Mouse (Mus musculus): Measurements from ENCODE around the gene Sart1. TPM values are rescaled to one million over a fixed set of nuclear protein-coding genes. Genes with fewer than 3 reads are reported as not detected.

Sart1 gene
- 36.7 and 51.4 TPM in 2 replicates for polyA plus RNA-seq (2012; rRNA removed)

DNA sequence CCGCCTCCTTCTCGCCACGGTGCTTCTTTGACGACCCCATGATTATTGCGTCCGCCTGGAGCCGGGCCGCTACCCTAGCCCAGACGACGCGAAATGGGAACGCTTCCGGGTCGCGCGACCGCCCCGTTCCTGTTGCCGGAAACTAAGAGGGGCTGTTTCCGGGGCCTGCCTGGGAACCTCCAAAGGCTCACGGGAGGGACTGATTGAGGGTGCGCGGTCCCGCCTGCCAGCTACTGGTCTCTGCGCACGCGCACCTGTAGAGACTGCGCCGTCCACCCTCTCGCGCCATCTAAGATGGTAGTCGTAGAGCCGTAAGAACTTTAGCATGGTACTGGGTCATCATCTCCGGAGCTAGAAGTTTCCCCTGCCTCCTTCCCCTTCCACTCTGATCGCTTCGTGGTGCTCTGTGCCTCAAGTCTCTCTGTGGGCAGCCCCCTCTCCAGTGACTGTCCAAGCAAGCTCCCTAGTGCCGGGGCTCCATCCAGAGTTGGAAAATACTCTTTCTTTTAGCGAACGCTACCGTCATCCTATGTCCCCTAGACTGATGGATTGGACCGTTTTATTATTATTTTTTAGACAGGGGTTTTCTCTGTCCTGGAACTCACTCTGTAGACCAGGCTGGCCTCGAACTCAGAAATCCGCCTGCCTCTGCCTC is at the start of gene Sart1:
Gene Sart1 (minus strand): TSS at position 116 of the 655 bp plus-strand sequence.
- peak; percentile 82 for DNase-seq (ENCODE audit: low spot score)

DNA sequence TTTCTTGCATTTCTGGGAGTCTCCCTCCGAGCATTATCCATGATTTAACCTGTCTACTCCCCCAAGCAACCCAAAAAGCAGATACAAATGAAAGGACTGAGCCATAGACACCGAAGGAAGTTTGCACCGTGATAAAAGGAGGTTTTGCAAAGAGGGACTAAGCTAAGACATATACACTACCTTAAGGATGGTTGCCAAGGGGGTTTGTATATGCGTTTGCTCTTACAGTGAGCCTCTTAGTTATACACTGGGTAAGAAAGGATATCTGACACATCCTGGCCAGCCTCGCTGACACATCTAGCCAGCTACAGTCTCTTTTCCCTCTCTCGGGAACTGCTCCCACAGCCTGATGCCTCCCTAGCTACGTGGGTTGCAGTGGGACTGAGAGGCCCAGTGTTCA is 45.4 kb upstream of the Sart1 start:
- DNase-seq (ENCODE audit: low spot score): no peak

DNA sequence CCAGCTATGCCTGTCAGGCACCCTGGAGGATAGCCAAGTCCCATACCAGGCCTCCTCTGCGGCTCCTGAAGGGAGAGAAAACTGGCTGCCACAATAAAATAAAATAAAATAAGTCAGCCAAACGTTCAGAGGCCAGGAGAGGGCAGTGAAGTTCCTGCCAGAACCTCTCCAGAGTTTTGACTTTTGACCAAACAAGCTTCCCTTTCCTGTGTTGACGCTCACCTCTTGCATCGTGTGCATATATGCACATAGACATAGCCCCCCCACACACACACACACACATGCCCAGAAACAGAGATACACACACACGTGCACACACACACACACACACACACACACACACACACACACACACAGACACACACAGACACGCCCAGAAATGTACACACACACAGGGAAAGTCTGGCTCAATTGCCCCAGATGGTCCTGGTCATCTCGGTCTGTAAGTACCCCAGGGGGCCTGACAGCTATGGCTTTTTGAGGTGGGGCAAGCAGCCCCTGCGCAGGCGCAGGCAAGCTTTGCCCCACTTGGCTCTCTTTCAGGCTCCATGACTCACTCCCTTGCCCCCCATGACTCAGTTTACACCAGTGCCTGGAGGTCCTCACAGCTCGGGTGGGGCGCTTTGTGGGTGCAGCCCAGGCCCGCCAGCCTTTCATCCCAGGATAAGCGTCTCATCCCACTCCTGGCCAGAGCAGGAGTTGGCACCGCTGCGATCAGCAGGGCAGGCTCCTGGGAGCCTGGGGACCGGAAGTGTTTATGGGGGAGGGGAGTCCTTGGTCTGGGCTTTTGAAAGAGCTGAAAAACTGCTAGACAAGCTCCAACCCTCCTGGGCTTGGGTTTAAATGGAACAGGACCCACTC is 44.7 kb upstream of the Sart1 start:
- DNase-seq (ENCODE audit: low spot score): no peak

DNA sequence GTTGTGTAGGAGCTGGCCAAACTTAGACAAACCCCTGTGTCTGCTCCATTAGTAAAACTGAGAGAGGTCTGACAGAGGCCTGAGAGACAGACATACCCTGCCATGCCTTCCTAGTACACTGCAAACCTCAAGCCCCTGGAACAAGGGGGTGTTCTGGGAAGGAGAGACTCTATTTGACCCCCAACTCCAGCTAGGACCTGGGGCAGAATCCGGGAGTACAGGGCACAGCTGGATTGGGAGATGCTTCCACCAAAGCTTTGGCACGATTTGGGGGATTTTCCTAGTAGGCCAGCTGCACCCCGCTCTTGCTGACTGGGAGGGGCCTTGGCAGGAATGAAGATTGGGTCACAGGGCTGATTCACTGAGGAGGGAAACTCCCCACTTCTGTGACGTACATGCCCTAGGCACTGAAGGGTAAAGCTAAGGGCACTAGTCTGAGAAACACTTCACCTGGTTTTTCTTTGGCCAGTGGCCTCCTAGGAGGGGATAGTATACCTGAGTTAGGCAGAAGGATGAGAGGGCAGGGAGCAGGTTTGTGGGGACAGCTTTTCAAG is 43.5 kb upstream of the Sart1 start:
- no peak for DNase-seq (ENCODE audit: low spot score)

DNA sequence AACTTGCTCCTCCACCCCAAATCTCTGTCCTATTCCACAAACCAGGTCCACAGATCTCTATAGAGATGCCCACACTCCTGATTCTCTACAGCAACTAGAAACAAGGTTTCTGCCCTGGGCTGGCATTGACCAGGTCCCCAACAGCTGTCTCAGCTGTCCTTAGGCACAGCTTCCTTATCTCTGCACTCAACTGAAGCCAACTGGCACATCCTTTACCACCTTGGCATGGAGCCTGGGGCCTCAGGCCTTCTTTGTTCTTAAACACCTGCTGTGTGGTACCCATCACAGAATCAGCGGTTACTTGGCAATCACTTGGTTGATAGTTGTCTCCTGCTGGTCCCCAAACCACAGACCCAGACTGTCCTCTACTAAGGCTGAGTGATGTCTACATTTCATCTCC is 41.9 kb upstream of the Sart1 start:
- no peak for DNase-seq (ENCODE audit: low spot score)

DNA sequence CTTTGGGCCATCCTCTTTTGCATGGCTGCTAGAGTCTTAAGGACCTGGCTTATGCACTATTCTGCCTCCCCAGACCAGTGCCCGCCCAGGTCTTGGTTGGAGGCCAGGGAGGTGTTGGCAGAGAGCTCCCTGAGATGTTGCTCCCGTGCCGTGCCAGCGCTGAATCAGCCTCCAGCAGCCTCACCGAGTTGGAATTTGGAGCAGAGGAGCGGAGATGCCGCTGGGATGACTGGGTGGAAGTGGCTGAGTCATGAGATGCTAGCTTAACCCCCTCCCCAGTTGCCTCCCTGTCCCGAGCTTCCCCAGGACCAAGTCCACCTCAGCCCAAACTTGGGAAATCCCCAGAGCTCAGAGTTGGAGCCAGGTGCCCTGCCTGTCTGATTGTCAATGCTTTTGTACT is 41.3 kb upstream of the Sart1 start:
- DNase-seq (ENCODE audit: low spot score): no peak

DNA sequence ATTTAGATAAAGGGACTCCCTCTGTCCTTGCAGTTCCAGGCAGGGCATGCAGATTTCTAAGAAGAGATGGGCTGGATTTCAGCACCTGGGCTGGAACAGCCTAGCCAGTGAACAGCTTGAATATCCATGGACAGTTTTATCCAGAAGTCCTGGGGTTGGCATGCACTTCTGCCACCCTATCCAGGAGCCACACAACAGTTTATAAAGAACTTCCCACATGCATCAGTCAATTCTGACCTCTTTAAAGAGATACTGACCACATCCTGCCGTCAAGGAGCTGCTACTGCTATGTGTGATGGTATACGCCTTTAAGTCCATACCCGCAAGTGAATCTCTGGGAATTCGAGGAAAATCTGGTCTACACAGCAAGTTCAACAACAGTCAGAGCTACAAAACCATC is 40.7 kb upstream of the Sart1 start:
- no peak for DNase-seq (ENCODE audit: low spot score)

DNA sequence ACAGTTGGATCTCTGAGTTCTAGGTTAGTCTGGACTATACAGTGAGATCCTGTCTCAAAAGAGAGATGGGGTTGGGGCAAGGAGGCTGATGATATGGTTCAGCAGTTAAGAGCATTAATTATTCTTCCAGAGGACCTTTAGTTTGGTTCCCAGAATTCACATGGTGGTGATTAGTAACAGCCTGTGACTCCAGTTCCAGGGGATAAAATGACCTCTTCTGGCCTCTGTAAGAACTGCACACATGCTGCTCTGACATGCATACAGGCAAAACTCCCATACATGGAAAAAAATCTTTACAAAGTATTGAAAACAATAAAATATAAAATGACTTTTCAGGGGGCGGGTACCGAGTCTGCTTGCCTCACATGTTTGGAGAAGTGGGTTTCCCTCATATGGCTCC is 39.6 kb upstream of the Sart1 start:
- no peak for DNase-seq (ENCODE audit: low spot score)

DNA sequence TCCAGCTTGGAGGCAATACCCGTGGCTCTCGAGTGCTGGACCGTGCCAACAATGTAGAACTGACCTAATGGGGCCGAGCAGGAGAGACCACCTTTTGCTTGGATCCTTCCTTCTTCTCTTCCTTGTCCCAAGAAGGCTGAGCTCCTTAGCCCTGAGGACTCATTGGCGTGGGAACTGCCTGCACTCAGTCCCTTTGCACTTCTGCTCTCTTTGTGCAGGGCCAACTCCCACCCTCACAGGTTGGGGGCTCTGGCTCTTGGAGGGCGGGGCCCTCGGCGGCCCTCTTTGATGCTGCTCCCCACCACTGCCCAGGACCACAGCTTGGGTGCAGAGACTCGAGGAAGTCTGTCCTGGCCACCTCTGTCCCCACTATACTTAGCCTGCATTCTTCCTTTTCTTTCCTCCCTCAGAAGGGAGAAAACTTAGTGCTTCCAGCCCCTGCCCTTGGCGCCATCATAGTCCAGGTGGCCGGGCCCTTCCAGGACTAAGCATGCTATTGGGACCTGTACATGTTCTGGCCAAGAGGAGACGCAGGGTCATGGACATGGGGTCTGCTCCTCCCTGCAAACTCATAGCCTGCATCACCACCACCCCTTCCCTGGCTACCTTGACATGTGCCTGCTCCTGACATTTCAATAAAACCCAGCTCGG is 38.3 kb upstream of the Sart1 start:
- no peak for DNase-seq (ENCODE audit: low spot score)

DNA sequence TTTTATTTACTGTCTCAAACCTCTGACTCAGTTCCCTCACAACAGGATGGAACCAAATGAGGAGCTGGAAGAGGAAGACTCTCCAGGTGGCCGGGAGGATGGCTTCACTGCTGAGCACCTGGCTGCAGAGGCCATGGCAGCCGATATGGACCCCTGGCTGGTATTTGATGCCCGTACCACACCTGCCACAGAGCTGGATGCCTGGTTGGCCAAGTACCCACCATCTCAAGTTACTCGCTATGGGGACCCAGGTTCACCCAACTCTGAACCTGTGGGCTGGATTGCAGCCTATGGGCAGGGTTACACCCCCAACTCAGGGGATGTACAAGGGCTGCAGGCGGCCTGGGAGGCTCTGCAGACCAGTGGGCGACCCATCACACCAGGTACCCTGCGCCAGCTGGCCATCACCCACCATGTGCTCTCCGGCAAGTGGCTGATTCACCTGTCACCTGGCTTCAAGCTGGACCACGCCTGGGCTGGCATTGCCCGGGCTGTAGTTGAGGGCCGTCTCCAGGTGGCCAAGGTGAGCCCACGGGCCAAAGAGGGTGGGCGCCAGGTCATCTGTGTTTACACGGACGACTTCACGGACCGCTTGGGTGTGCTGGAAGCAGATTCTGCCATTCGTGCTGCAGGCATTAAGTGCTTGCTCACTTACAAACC is 37.5 kb upstream of the Sart1 start:
- DNase-seq (ENCODE audit: low spot score): no peak

DNA sequence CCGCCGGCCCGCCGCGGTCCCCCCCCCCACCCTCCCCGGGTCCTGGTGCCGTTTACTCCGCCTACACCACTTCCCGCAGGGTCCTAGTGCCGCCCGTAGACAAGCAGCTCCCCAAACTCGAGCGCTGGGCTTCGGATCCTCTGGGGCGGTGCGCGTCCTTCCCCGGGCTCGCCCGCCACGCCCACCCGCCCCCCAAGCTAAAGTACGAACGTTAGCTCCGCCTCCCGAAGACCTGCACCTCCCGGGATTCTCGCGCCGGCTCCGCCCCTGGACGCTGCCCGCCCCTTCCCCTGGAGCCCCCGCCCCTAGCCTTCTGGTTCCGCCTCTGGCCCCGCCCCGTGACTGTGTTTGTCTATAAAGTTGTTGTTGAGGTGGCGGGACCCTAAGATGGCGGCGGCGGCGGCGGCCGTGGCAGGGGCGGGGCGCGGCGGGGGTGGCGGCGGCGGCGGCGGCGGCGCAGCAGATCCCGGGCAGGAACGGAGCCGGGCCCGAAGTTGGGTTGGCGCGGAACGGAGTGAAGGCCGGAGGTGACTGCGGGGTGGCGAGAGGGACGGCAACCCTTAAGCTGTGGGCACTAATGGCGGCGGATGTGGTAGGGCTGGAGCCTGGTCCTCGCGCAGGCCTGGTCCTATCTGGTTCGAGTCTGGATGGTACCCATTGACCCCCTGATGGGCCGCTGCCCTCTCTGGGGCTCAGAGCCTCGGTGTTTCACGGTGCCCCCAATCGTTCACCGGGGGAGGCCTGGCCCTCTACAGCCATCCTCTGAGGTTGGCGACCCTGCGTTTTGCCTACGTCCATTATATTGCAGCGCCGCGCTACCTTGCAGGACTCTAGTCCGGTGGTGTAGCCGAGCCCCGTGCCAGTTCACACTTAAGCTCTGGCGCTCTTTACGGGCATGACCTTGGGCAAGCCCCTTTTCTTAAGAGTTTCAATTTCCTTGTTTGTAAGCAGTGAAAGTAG is 36.6 kb upstream of the Sart1 start, which contains the start of the genes Drap1 and AI837181:
Gene Drap1 (minus strand): TSS at position 198 of the 960 bp plus-strand sequence.
Gene AI837181 (plus strand): TSS at position 363 of the 960 bp plus-strand sequence.
- DNase-seq (ENCODE audit: low spot score): peak; percentile 81

DNA sequence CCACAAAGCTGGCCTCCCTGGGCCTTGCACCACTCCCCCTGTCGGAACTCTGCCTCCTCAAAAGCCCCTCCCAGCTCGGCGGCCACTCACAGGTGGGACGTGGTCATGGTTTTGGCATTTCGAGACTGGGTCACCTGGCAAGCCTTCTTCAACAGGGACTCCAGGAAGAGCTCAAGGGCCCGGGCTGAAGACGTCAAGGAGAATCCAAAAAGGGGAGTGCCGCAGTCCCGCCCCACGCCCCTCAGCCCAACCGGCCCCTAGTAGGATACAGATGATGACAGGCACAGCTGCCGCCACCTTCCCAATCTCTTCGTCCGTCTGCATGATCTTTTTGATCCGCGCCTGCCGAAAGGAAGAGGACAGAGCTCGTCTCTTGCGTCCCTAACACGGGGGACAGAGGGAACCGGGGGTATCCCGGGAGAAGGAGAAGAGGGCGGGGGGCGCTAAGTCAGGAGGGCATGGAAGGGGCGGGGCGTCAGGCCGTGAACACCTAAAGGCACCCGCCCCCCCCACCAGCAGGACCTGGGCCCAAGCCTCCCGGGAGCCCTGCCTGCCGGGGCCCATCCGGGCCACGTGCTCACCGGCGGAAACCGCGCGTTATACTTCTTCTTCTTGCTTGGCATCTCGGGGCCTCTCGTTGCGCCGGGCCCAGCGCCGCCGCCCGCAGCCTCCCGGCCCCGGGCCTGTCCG is 35.7 kb upstream of the Sart1 start:
- DNase-seq (ENCODE audit: low spot score): peak; percentile 76

DNA sequence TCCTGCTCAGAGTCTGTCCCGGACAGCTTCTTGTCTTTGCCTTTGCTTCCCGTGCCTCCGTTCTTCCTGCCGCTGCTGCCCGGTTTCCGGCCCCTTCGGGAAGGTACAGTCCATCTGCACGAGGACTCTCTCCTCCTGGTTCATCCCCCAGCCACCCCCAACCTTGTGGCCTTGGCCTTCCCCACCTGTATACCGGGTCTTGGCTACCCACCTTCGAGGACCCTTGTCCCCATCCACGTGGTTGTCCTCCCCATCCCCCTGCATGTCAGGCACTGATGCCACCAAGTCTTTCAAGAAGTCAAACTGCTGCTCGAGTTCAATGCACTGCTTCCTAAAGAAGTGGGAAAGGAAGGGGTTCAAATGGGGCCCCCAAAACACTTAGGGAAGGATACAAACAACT is 35.1 kb upstream of the Sart1 start:
- no peak for DNase-seq (ENCODE audit: low spot score)

DNA sequence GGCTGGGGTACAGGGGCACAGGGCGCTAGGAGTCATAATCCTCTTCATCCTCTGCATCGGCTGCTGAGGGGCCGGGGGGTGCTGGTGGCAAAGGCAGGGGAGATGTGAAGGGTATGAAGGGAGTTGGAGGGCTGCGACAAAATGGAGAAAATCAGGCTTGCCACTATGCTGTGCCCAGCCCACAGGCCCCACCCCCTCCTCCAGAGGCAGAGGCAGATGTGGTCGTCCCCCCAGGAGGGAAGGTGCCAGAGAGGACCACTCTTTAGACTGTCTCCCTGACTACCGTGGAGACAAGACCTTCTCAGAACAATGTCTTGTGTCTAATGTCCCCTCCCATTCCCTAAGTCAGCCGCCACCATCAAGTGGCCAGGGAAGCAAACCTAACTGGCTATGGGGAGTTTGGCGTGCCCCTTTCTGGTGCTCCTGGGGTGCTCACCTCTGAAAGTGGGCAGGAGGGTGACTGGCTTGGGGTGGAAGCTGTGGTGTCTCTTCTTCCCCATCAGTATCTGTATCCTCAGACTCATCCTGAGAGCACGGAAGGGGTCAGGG is 34.5 kb upstream of the Sart1 start:
- no peak for DNase-seq (ENCODE audit: low spot score)

DNA sequence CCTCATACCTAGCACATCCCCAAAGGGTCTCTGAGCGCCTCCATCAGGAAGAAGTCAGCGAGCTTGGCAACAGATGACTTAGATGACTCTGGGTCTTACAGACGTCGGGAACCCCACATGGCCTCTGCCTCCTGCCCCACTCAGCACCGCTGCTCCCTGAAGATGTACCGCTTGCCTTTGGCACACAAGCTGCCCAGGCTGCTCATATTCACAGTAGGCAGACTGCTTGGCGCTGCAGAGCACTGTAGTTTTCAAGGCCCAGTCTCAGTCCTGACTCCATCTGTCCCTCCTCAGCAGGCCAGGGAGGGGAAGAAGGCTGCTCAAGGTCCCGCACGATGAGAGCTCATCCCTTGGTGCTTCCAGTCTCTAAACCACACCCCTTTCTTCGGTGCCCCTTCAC is 33.8 kb upstream of the Sart1 start:
- DNase-seq (ENCODE audit: low spot score): no peak

DNA sequence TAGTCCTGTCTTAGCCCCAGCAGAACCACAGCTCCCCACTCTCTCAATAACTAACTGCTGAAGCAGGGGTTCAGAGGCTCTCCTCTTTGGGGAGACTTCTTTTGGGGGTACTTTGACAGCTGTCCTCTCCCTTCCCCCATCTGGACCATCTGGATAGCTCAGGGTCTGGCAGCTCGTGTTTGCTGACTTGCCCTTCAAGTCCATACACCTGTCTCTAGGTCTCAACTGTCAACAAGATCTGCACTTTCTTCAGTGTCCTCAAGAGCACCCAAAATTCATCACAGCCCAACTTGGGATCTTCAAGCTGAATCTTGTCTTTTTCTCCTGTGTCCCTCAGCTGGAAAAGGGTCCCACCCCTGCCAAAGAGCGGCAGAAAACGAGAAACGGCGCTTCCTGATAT is 33.3 kb upstream of the Sart1 start:
- DNase-seq (ENCODE audit: low spot score): no peak

DNA sequence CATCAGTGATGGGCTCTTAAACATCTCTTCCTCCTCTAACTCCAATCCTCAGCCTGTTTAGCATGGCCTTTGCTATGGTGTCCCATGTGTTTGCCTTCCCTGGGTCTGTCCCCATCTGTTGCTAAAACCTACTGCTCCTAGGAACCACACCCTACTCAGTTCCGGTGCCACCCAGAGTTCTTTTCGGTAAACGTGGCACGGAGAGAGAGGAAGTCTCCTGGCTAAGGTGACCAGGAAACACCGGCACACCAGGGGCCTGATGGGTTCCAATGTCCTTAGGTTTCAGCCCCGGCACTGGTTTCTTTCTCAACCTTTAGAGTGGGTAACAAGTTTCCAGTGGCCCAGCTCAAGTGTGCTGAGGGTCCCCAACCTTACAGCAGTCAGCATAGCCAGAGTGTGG is 32.1 kb upstream of the Sart1 start:
- no peak for DNase-seq (ENCODE audit: low spot score)

DNA sequence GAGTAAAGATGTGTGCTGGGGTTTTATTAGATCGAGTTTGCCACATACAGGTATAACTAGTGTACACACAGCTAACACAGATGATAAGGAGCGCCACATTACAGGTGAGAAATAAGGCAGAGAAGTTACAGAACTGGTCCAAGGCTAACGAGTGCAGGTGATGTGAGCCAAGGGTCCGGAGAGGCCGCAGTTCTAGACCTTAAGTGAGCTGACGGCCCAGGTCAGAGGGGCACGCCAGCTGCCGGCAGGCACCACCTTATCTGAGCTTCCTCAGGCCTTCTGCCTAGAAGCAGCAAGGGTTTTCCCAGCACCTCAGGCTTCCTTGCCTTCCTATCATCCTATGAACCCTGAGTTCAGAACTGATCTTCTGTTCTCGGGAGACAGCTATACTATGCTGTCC is 31.1 kb upstream of the Sart1 start:
- DNase-seq (ENCODE audit: low spot score): no peak

DNA sequence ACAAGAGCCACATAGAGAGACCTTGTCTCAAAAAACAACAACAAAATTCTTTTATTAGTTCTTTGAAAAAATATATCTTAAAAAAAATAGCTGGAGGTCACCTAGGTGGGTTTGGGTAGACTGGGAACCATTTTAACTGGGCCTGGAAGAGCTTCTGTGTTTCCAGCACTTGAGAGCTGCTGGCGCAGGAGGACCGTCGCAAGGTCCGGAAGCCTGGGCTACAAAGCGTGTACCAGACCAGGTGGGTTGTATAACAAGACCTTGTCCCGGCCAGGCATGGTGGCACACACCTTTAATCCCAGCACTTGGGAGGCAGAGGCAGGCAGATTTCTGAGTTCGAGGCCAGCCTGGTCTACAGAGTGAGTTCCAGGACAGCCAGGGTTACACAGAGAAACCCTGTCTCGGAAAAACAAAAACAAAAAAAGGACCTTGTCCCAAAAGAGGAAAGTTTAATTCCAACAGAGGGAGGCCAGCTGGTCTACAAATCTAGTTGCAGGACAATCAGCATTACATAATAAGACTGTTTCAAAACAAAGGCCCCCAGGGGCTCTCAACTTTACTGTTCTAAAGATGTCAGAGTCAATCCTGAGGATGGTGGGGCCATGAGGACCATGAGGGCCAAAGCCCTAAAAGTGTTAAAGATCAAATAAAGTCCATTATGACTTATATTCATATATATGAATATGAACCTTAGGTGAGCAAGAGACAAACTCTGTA is 30.4 kb upstream of the Sart1 start:
- no peak for DNase-seq (ENCODE audit: low spot score)

Measured in urinary bladder, adult 2 months (tissue).